Mouse (Mus musculus) urinary bladder, postnatal 25 days (tissue): ENCODE results near the gene Rdm1.
"Not testable (repeated sequence)": the region's sequence is repeated elsewhere in the genome, so short reads cannot be mapped to it uniquely, and the experiment has no call there.

Experiments used
- DNase-seq: peaks from one replicate; pipeline ENCODE4 v3.0.0; 2022; ENCODE audit warnings: low spot score

The Rdm1 gene

GRCm38 (mm10) chr11:101626995-101627856 is at the start of gene Rdm1:
Gene Rdm1, plus strand, starts transcription at chr11:101627195.
- DNase-seq, result peak; percentile 68

GRCm38 (mm10) chr11:101581081-101581764 is 45.8 kb upstream of the Rdm1 start:
- DNase-seq, result no peak

GRCm38 (mm10) chr11:101582054-101583035 is 44.6 kb upstream of the Rdm1 start, which contains the start of gene Tmem106a:
Gene Tmem106a, plus strand, starts transcription at chr11:101582242.
- DNase-seq, result peak; percentile 59

GRCm38 (mm10) chr11:101583205-101583604 is 43.8 kb upstream of the Rdm1 start:
- DNase-seq, result no peak

- DNase-seq, result not testable (repeated sequence)
Measured at GRCm38 (mm10) chr11:101585031-101585430, 42.0 kb upstream of the Rdm1 start.

- no peak for DNase-seq
Measured at GRCm38 (mm10) chr11:101585805-101586204, 41.2 kb upstream of the Rdm1 start.

- DNase-seq, result no peak
Measured at GRCm38 (mm10) chr11:101587676-101588075, 39.3 kb upstream of the Rdm1 start.

GRCm38 (mm10) chr11:101588868-101589267 is 38.1 kb upstream of the Rdm1 start:
- DNase-seq, result no peak

GRCm38 (mm10) chr11:101589444-101589843 is 37.6 kb upstream of the Rdm1 start:
- peak; percentile 57 for DNase-seq

- no peak for DNase-seq
Measured at GRCm38 (mm10) chr11:101589989-101590624, 36.9 kb upstream of the Rdm1 start.

GRCm38 (mm10) chr11:101599156-101599555 is 27.8 kb upstream of the Rdm1 start, which contains the start of gene Gm11634:
Gene Gm11634, minus strand, starts transcription at chr11:101599256.
- DNase-seq, result no peak

- DNase-seq, result peak; percentile 67
Measured at GRCm38 (mm10) chr11:101602491-101602890, 24.5 kb upstream of the Rdm1 start.

- DNase-seq, result no peak
Measured at GRCm38 (mm10) chr11:101604116-101604515, 22.9 kb upstream of the Rdm1 start.

GRCm38 (mm10) chr11:101604531-101605453 is 22.2 kb upstream of the Rdm1 start:
- DNase-seq, result peak; percentile 67

GRCm38 (mm10) chr11:101607134-101607533 is 19.9 kb upstream of the Rdm1 start:
- not testable (repeated sequence) for DNase-seq

GRCm38 (mm10) chr11:101610445-101610844 is 16.6 kb upstream of the Rdm1 start:
- DNase-seq, result no peak

GRCm38 (mm10) chr11:101613596-101613995 is 13.4 kb upstream of the Rdm1 start:
- no peak for DNase-seq

- no peak for DNase-seq
Measured at GRCm38 (mm10) chr11:101614116-101614515, 12.9 kb upstream of the Rdm1 start.

- DNase-seq, result no peak
Measured at GRCm38 (mm10) chr11:101615380-101615779, 11.6 kb upstream of the Rdm1 start.

- no peak for DNase-seq
Measured at GRCm38 (mm10) chr11:101616104-101616503, 10.9 kb upstream of the Rdm1 start.
